Mouse (Mus musculus) bone marrow, adult 2 months (tissue): Measurements from ENCODE around the gene Pfkl.

Experiments
- CTCF ChIP-seq: fragments of 200-500 bp; IDR thresholded peaks from 2 replicates; pipeline ENCODE4 v1.5.1; 2011; ENCODE audit warnings: low read length, control low read depth; ENCODE audit not compliant: control insufficient read depth, insufficient read depth
- POLR2A ChIP-seq: fragments of 200-500 bp; IDR thresholded peaks from 2 replicates; pipeline ENCODE4 v1.6.1; 2011; ENCODE audit warnings: low read depth, mild to moderate bottlenecking, control low read depth, low read length, borderline replicate concordance; ENCODE audit not compliant: control insufficient read depth

DNA sequence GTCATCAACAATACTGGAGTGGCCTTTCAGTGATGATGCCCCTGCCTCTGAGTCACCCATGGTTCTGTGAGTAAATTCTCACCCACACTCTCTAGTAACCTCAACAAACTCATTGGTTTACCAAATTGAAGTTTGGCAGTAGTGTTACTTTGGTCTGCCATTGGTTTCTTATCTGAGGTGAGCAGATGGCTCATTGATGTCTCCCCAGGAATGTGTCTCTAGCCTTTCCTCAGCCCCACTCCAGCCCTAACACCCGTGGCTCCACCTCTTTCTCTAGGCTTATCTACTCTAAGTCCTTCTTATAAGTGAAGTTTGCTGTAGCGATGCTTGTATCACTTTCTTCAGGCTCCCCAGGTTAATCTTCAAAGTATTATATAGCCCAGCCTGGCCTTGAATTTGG lies 70.2 kb downstream of the Pfkl start:
- TF ChIP-seq CTCF (no peak), POLR2A (no peak)
